Mouse (Mus musculus): ENCODE measurements around the gene Rpl22. TPM values are rescaled to one million over a fixed set of nuclear protein-coding genes. Genes with fewer than 3 reads are reported as not detected.

The Rpl22 gene
- total and polyA plus RNA-seq, 3 experiments: 1,590 to 1,966 (median 1,935) TPM

DNA sequence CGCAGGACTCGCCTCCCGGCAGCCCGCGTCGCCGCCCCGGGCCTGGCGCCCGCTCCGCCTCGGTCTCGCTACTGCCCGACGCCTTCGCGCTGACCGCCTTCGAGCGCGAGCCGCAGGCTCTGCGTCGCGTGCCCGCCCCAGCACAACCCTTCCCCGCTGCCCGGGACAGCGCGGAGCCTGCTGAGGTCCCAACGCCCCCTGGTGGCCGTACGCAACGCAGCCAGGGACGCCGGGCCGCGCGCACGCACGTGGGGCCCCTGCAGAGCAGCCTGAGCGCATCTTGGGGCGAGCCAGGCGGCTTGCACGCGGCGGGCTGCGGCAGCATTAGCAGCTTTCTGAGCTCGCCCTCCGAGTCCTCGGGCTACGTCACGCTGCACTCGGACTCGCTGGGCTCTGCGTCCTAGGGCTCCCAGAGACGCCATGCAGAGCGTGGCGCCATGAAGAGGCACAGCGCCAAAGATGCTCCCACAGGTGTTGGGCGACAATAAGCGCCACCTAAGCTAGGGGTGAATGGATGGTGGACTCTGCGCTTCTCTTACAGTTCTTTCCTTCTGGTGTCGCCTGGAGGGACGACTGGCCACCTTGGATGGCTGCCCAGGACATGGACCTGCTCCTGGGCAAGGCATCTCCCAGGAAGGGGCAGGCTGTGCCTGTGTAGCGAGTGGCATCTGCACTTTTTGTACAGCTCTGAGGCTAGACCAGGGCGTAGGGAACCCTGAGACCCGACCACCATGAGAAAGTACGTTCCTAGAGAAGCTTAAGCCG is 42.2 kb upstream of the Rpl22 start (continued):
- TF ChIP-seq ZC3H11A (IDR thresholded peaks at IDR 0.05; ENCODE audit: low read depth, low read length) (peak; percentile 32), UBTF (IDR thresholded peaks at IDR 0.05; ENCODE audit: low read depth, low read length) (peak; percentile 69; the same call in 1 of the 2 replicates), ELF1 (IDR thresholded peaks at IDR 0.05; ENCODE audit: low read depth, low read length) (no peak)

DNA sequence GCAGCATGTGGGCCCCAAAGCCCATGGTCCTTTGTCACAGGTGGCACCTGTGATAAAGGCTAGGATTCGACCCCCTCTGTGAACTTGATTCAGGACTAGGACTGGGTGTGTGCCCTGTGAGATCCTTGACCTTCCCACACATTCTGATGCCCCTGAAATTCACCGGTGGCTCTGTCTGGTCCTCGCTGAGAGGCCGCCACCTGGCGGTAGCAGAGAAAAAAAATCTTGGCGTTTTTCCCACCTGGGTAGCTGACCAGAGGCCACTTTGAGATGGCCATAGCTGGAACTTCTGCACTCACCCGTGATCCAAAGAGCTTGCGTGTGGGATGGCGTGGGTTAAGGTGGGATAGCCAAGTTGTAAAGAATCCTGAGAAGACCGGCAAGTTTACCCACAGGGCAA is 40.0 kb upstream of the Rpl22 start:
- DNase-seq (ENCODE audit: extremely low read depth): no peak
- TF ChIP-seq SMC3 (IDR thresholded peaks at IDR 0.05; ENCODE audit: low read depth, low read length) (peak; percentile 92), RCOR1 (conservative IDR thresholded peaks at IDR 0.05; ENCODE audit: low read depth, low read length) (no peak), MAX (IDR thresholded peaks at IDR 0.05; ENCODE audit: low read length) (no peak), CHD2 (IDR thresholded peaks at IDR 0.05; ENCODE audit: low read length) (no peak), IRF4 (IDR thresholded peaks at IDR 0.05; ENCODE audit: low read depth, low read length) (peak; percentile 24; the same call in 1 of the 2 replicates), UBTF (IDR thresholded peaks at IDR 0.05; ENCODE audit: low read depth, low read length) (no peak), HCFC1 (IDR thresholded peaks at IDR 0.05; ENCODE audit: low read depth, low read length) (no peak), ZNF384 (IDR thresholded peaks at IDR 0.05; ENCODE audit: low read depth, low read length) (no peak), JUN (IDR thresholded peaks at IDR 0.05; ENCODE audit: insufficient read depth, low read depth, low read length) (no peak), ZKSCAN1 (IDR thresholded peaks at IDR 0.05; ENCODE audit: borderline replicate concordance, low read depth, low read length) (no peak), POLR2A (IDR thresholded peaks at IDR 0.05; ENCODE audit: low read depth, low read length) (no peak), MAFK (IDR thresholded peaks at IDR 0.05; ENCODE audit: insufficient replicate concordance, low read length) (no peak), RAD21 (IDR thresholded peaks at IDR 0.05; ENCODE audit: low read depth, low read length) (peak; percentile 72), SIN3A (IDR thresholded peaks at IDR 0.05; ENCODE audit: low read length) (0 out of 2 replicates have a peak, but pooled peaks have one; percentile 40), CTCF (conservative IDR thresholded peaks at IDR 0.05 in 1 of 2, IDR thresholded peaks at IDR 0.05 in 1 of 2; ENCODE audit: low read depth in 2 of 2, low read length in 2 of 2) (peak; percentile 44 to 86), ZC3H11A (IDR thresholded peaks at IDR 0.05; ENCODE audit: low read depth, low read length) (peak; percentile 53), KAT2A (IDR thresholded peaks at IDR 0.05; ENCODE audit: insufficient replicate concordance, low read length) (no peak), TCF12 (IDR thresholded peaks at IDR 0.05; ENCODE audit: low read depth, low read length) (no peak), EP300 (IDR thresholded peaks at IDR 0.05; ENCODE audit: low read length) (no peak), POLR2AphosphoS2 (IDR thresholded peaks at IDR 0.05; ENCODE audit: low read depth, low read length) (no peak), GABPA (IDR thresholded peaks at IDR 0.05; ENCODE audit: insufficient replicate concordance, low read depth, low read length) (no peak), NELFE (IDR thresholded peaks at IDR 0.05; ENCODE audit: low read depth, low read length) (peak; percentile 20; the same call in 1 of the 2 replicates)

More for the DNA sequence above, 40.0 kb upstream of the Rpl22 start:
- peaks cover 56% of the 10 kb centered on the region for H3K27me3 ChIP-seq (replicated peaks)
- H3K4me1 ChIP-seq (ENCODE audit: control insufficient read depth in 1 of 2, insufficient read depth in 2 of 2): peaks cover 9 to 25% of the 10 kb centered on the region in 2 experiments
- no peaks in the 10 kb centered on the region for H3K79me2 ChIP-seq (replicated peaks; ENCODE audit: control insufficient read depth, extremely low read depth, insufficient read depth, poor library complexity, severe bottlenecking)
- H3K9ac ChIP-seq (ENCODE audit: insufficient read depth, low read depth): no peak overlapping the region
- H3K27ac ChIP-seq (ENCODE audit: insufficient read depth, low read depth): no peak overlapping the region
- H3K36me3 ChIP-seq (replicated peaks in 1 of 2; ENCODE audit: control insufficient read depth in 1 of 2, insufficient read depth in 1 of 2, low read length in 1 of 2): peaks cover 0 to 5% of the 10 kb centered on the region in 2 experiments
- dilution Hi-C loops (cut with MboI; ENCODE audit: extremely low pct_ligation_motif_present, extremely low pct_unique_long_range_greater_than_20kb, low sequenced_read_pairs): no loop called here
- in situ Hi-C loops (cut with MboI; ENCODE audit: low pct_ligation_motif_present, low pct_unique_long_range_greater_than_20kb, low sequenced_read_pairs): loop anchor here (25.0 kb wide), 1 partner anchor 1827 kb away; no protein-coding TSS in a partner anchor
- H3K9me3 ChIP-seq (replicated peaks; ENCODE audit: low read length): peaks cover 3% of the 10 kb centered on the region
- H3K4me2 ChIP-seq (ENCODE audit: insufficient read depth, low read depth, poor library complexity, severe bottlenecking): no peak overlapping the region
- no peak overlapping the region for H3K4me3 ChIP-seq (replicated peaks in 1 of 3; ENCODE audit: low read depth in 2 of 3, low read length in 2 of 3, poor library complexity in 1 of 3)
